Mouse (Mus musculus) kidney, postnatal 0 days (tissue): Measurements from ENCODE around the gene Man1a2. TPM values are rescaled to one million over a fixed set of nuclear protein-coding genes. Genes with fewer than 3 reads are reported as not detected.

Experiments
- ATAC-seq: fragments of 200-750 bp; cut with Nextera tagmentation; replicated peaks from 2 replicates; pipeline ENCODE4 v1.8.0; 2017; ENCODE audit warnings: low read depth, moderate number of reproducible peaks, moderate TSS enrichment, moderate library complexity; ENCODE audit not compliant: low FRiP score
- DNase-seq: peaks from one replicate; pipeline ENCODE4 v3.0.0-alpha.2; 2016; ENCODE audit warnings: low spot score
- H3K27ac ChIP-seq: fragments of 300-500 bp; sonication (generic); 2 replicates; pipeline ENCODE4 v1.5.1; 2014; ENCODE audit warnings: mild to moderate bottlenecking
- H3K27me3 ChIP-seq: fragments of 300-500 bp; sonication (generic); 2 replicates; pipeline ENCODE4 v1.6.1; 2014; ENCODE audit warnings: low read length, mixed read lengths; ENCODE audit not compliant: insufficient read depth
- H3K36me3 ChIP-seq: fragments of 300-500 bp; sonication (generic); 2 replicates; pipeline ENCODE4 v1.6.1; 2014; ENCODE audit warnings: low read length, mixed read lengths; ENCODE audit not compliant: insufficient read depth
- H3K4me1 ChIP-seq: fragments of 300-500 bp; sonication (generic); replicated peaks from 2 replicates; pipeline ENCODE4 v1.6.1; 2014; ENCODE audit warnings: antibody characterized with exemption, low read length, mixed read lengths; ENCODE audit not compliant: insufficient read depth
- H3K4me2 ChIP-seq: fragments of 300-500 bp; sonication (generic); 2 replicates; pipeline ENCODE4 v1.6.1; 2014; ENCODE audit warnings: mild to moderate bottlenecking, low read length, moderate library complexity, mixed read lengths
- H3K4me3 ChIP-seq: fragments of 300-500 bp; sonication (generic); replicated peaks from 2 replicates; pipeline ENCODE4 v1.5.1; 2014; ENCODE audit warnings: low read depth, low read length
- H3K9ac ChIP-seq: fragments of 300-500 bp; sonication (generic); 2 replicates; pipeline ENCODE4 v1.6.1; 2014; ENCODE audit warnings: low read depth, low read length
- H3K9me3 ChIP-seq: fragments of 300-500 bp; sonication (generic); replicated peaks from 2 replicates; pipeline ENCODE4 v1.6.1; 2016; ENCODE audit warnings: low read length, inconsistent platforms, mixed read lengths
- CTCF ChIP-seq: IDR thresholded peaks from 2 replicates; pipeline ENCODE4 v1.5.1; 2016; ENCODE audit warnings: antibody characterized with exemption, low read depth, mild to moderate bottlenecking, moderate library complexity
- WGBS: fragments of 180-500 bp; shearing (Covaris S2); extraction: QIAGEN DNeasy Blood & Tissue Kit; methylation state at CpG from one replicate; pipeline ENCODE4 v1.1.7; 2014; 5-methylcytosine and 5-hydroxymethylcytosine counted together
- polyA plus RNA-seq: library from polyadenylated mRNA; unstranded; fragments of >200 nt; fragmentation: Nextera tagmentation; extraction: Ambion mirVana; gene quantifications from 2 replicates; pipeline ENCODE4 v1.2.1, GENCODE M21; 2015

The Man1a2 gene
- polyA plus RNA-seq, 1 experiment from 2014 or later, result 93.2 TPM

- H3K4me3 ChIP-seq, result no peak overlapping the region
- H3K9ac ChIP-seq, result no peak overlapping the region
- WGBS, result 82% methylated on average over 4 of the region's 4 CpGs
- DNase-seq (no peak), ATAC-seq (no peak)
- H3K36me3 ChIP-seq, result no peaks in the 10 kb centered on the region; the same call in 1 of the 2 replicates
- no peak overlapping the region for H3K4me2 ChIP-seq
- no peaks in the 10 kb centered on the region for H3K27me3 ChIP-seq
- TF ChIP-seq CTCF, result no peak
- no peak overlapping the region for H3K27ac ChIP-seq
- no peaks in the 10 kb centered on the region for H3K4me1 ChIP-seq
- no peaks in the 10 kb centered on the region for H3K9me3 ChIP-seq
Observed at GRCm38 (mm10) chr3:100634821-100635220, 50.5 kb downstream of the Man1a2 start.

DNA sequence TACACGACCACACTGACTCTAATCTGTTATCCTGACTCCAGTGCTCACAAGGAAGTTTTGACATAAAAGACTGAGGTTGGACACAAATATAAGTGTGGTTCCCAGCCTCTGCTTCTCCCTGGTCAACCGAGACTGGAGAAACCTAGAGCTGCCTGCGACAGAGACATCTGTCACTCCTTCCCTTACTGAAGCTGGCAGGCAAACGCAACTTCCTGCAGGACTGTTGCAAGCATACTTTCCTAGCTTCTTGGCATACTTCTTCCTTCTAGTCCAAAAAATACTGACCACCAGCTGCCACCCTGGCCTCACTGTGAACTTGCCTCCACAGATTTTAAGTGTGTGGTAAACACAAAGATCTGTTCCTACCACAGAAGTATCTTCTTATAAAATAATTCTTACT, 66.8 kb downstream of the Man1a2 start:
- TF ChIP-seq CTCF, result no peak
- Histone ChIP-seq H3K4me3 (no peak overlapping the region), H3K27ac (no peak overlapping the region), H3K9me3 (no peaks in the 10 kb centered on the region), H3K4me2 (no peak overlapping the region), H3K9ac (no peak overlapping the region), H3K27me3 (no peaks in the 10 kb centered on the region), H3K4me1 (no peaks in the 10 kb centered on the region), H3K36me3 (no peaks in the 10 kb centered on the region)
- ATAC-seq (no peak), DNase-seq (no peak)
- WGBS, result 76% methylated on average over 4 of the region's 4 CpGs

- no peak for ATAC-seq
Observed at GRCm38 (mm10) chr3:100610916-100611315, 74.4 kb downstream of the Man1a2 start.

DNA sequence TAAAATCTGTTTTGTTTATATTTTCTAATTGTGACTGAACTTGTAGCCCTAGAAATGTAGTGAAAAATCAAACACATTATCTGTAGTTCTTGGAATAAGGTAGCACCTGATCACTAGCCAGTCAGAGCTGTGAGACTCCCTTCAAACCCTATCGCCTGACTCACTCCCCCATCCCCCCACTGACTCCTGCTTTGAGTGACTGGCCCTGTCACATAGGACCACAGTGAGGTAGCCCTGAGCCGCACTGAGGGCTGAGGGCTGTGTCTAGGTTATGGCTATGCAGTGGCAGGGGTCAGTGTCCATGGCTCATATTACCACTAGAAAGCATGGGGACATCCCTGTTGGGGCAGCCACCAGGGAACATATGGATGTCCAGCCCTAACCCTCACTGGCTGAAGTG, 80.8 kb downstream of the Man1a2 start:
- TF ChIP-seq CTCF, result no peak
- WGBS, result 72% methylated on average over 2 of the region's 2 CpGs
- no peaks in the 10 kb centered on the region for H3K9me3 ChIP-seq
- no peak overlapping the region for H3K4me3 ChIP-seq
- H3K4me2 ChIP-seq, result no peak overlapping the region
- H3K27me3 ChIP-seq, result no peaks in the 10 kb centered on the region
- DNase-seq, result no peak
- H3K36me3 ChIP-seq, result 0 out of 2 replicates have a peak, but pooled peaks cover 4% of the 10 kb centered on the region
- no peak for ATAC-seq
- no peak overlapping the region for H3K27ac ChIP-seq
- no peak overlapping the region for H3K9ac ChIP-seq
- no peaks in the 10 kb centered on the region for H3K4me1 ChIP-seq

More at GRCm38 (mm10) chr3:100610916-100611315, 74.4 kb downstream of the Man1a2 start:
- H3K4me2 ChIP-seq, result no peak overlapping the region
- H3K9ac ChIP-seq, result no peak overlapping the region
- H3K27me3 ChIP-seq, result no peaks in the 10 kb centered on the region
- no peaks in the 10 kb centered on the region for H3K4me1 ChIP-seq
- no peak overlapping the region for H3K4me3 ChIP-seq
- H3K27ac ChIP-seq, result no peak overlapping the region
- 58% methylated on average over 1 of the region's 1 CpGs for WGBS
- H3K9me3 ChIP-seq, result no peaks in the 10 kb centered on the region
- 0 out of 2 replicates have a peak, but pooled peaks cover 4% of the 10 kb centered on the region for H3K36me3 ChIP-seq
- TF ChIP-seq CTCF, result no peak
- no peak for DNase-seq

DNA sequence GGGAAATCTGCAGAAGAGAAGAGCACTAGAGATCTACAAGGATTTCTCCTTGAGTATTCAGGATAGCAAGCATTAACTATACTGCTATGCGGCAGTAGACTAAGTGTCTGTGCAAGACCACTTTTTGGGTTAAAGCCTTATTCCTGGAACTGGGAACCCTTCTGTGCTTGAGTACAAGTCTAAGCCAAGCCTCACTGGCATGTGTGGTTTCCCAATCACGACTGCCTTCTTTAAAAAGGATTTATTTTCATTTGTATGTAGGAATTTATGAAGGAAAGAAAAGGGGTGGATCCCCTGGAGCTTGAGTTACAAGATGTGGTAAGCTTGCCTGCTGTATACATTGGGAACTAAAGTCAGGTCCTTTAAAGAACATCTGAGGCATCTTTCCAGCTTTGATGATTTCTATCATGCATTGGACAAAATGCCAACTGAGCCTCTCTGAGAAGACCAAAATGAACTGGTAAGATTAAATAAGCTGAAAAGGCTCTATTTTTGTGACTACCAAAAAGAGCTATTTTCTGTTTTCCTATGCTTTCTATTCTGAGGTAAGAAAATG, 86.0 kb downstream of the Man1a2 start:
- no peak overlapping the region for H3K4me3 ChIP-seq
- H3K27ac ChIP-seq, result no peak overlapping the region
- H3K27me3 ChIP-seq, result no peaks in the 10 kb centered on the region
- no peaks in the 10 kb centered on the region for H3K36me3 ChIP-seq
- ATAC-seq (no peak), DNase-seq (no peak)
- TF ChIP-seq CTCF, result no peak
- no peaks in the 10 kb centered on the region for H3K9me3 ChIP-seq
- H3K9ac ChIP-seq, result no peak overlapping the region
- no peak overlapping the region for H3K4me2 ChIP-seq
- 79% methylated on average over 2 of the region's 2 CpGs for WGBS
- H3K4me1 ChIP-seq, result no peaks in the 10 kb centered on the region

DNA sequence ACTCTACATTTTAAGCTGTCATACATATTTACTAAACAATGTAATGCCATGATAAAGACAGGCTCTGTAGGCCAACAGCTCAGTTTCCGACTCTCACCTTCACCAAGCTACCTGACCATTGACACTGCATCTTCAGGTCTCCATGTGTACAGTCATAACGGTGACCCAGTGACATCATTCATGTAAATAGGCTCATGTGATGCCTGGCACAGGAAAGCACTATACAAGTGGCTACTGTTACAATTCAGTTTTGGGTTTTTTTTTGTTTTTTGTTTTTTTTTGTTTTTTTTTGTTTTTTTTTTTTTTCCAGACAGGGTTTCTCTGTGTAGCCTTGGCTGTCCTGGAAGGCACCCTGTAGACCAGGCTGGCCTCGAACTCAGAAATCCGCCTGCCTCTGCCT, 94.2 kb downstream of the Man1a2 start:
- Histone ChIP-seq H3K9ac (no peak overlapping the region), H3K4me2 (no peak overlapping the region), H3K4me3 (no peak overlapping the region), H3K27me3 (no peaks in the 10 kb centered on the region), H3K4me1 (no peaks in the 10 kb centered on the region), H3K27ac (no peak overlapping the region), H3K9me3 (no peaks in the 10 kb centered on the region), H3K36me3 (no peaks in the 10 kb centered on the region)
- DNase-seq, result no peak
- 95% methylated on average over 4 of the region's 4 CpGs for WGBS
- ATAC-seq, result no peak
- TF ChIP-seq CTCF, result no peak
